16 mouse cellular contexts compared by ENCODE assay signal in genomic region chr11:118234929-118235328, GRCm38 (mm10). TPM values are rescaled to one million over a fixed set of nuclear protein-coding genes. Genes with fewer than 3 reads are reported as not detected.
DNase-seq lines count a peak whose midpoint lies in the region; ATAC-seq and TF ChIP-seq lines count a peak whose summit lies in the region.
"Had no signal": no experiment of that assay in that cellular context is flagged by ENCODE, and none has a peak within 500 bp of the region (broad histone marks: within the 10 kb centered on the region; RNA-seq: fewer than 3 reads in every experiment).

No protein-coding gene starts in this region.

- ATAC-seq in intestine, embryonic 16.5 days: no peak
- ATAC-seq in intestine, embryonic 15.5 days: no peak
- no peak for ATAC-seq in lung, embryonic 16.5 days (ENCODE audit: low read depth)
- ATAC-seq: forebrain, embryonic 14.5 days had no signal

- intact Hi-C loops in gastrocnemius, adult 2 months (cut with DNase I): no loop called here

- H3K36me3 ChIP-seq in intestine, embryonic 16.5 days (ENCODE audit: control insufficient read depth, insufficient read depth, low read length): no peaks in the 10 kb centered on the region
- no peaks in the 10 kb centered on the region for H3K36me3 ChIP-seq in intestine, embryonic 15.5 days
- H3K36me3 ChIP-seq in lung, embryonic 16.5 days (ENCODE audit: control insufficient read depth, insufficient read depth, low read length): no peaks in the 10 kb centered on the region
- H3K36me3 ChIP-seq in small intestine, adult 2 months (ENCODE audit: control insufficient read depth, insufficient read depth, low read length): no peaks in the 10 kb centered on the region
- H3K36me3 ChIP-seq: liver, embryonic 13.5 days; neural tube, embryonic 12.5 days had no signal

- peaks cover 28% of the 10 kb centered on the region for H3K4me1 ChIP-seq in intestine, embryonic 16.5 days (ENCODE audit: control insufficient read depth, insufficient read depth, low read length)
- peaks cover 24% of the 10 kb centered on the region for H3K4me1 ChIP-seq in intestine, embryonic 15.5 days (replicated peaks)
- H3K4me1 ChIP-seq in lung, embryonic 16.5 days (replicated peaks; ENCODE audit: control insufficient read depth, insufficient read depth, low read length): peaks cover 28% of the 10 kb centered on the region
- H3K4me1 ChIP-seq in small intestine, adult 2 months (ENCODE audit: control insufficient read depth, insufficient read depth, insufficient read length, low read length): peaks cover 16% of the 10 kb centered on the region

- no peaks in the 10 kb centered on the region for H3K27me3 ChIP-seq in intestine, embryonic 16.5 days (replicated peaks; ENCODE audit: control insufficient read depth, insufficient read depth, low read length)
- H3K27me3 ChIP-seq in intestine, embryonic 15.5 days (replicated peaks): no peaks in the 10 kb centered on the region
- no peaks in the 10 kb centered on the region for H3K27me3 ChIP-seq in lung, embryonic 16.5 days (ENCODE audit: control insufficient read depth, insufficient read depth, low read depth, low read length)
- no peaks in the 10 kb centered on the region for H3K27me3 ChIP-seq in small intestine, adult 2 months (ENCODE audit: control insufficient read depth, insufficient read depth, low read length)
- H3K27me3 ChIP-seq: liver, embryonic 13.5 days; neural tube, embryonic 12.5 days had no signal

- no peak overlapping the region for H3K9ac ChIP-seq in intestine, embryonic 16.5 days (ENCODE audit: low read depth, low read length)
- H3K9ac ChIP-seq in intestine, embryonic 15.5 days: no peak overlapping the region
- no peak overlapping the region for H3K9ac ChIP-seq in lung, embryonic 16.5 days (ENCODE audit: low read length)
- H3K9ac ChIP-seq: liver, embryonic 13.5 days; neural tube, embryonic 12.5 days had no signal

- H3K4me2 ChIP-seq in intestine, embryonic 16.5 days (ENCODE audit: low read depth, low read length): no peak overlapping the region
- H3K4me2 ChIP-seq in intestine, embryonic 15.5 days (replicated peaks): no peak overlapping the region
- H3K4me2 ChIP-seq in lung, embryonic 16.5 days (ENCODE audit: low read depth, low read length): no peak overlapping the region
- H3K4me2 ChIP-seq: liver, embryonic 13.5 days; neural tube, embryonic 12.5 days had no signal

- no peak for TF ChIP-seq POLR2A in small intestine, adult 2 months (IDR thresholded peaks at IDR 0.05; ENCODE audit: low read depth, low read length)

- no peak for TF ChIP-seq CTCF in gastrocnemius, adult 2 months (IDR thresholded peaks at IDR 0.05)
- no peak for TF ChIP-seq CTCF in small intestine, adult 2 months (IDR thresholded peaks at IDR 0.05; ENCODE audit: extremely low read depth, insufficient read length, insufficient replicate concordance, low read depth, low read length)

- no peak for DNase-seq in gastrocnemius, adult 2 months
- no peak for DNase-seq in gastrocnemius, adult 18-20 months (ENCODE audit: low spot score)
- DNase-seq in lung, postnatal 14 days: no peak
- DNase-seq in cerebellum, adult 11 months: no peak
- DNase-seq: cerebellum, adult 9-10 months; gastrocnemius, postnatal 36 days; liver, embryonic 13.5 days; midbrain, embryonic 14.5 days; retina, postnatal 1 day; thymus, postnatal 25 days had no signal

- WGBS in intestine, embryonic 16.5 days: 74% methylated on average over 7 of the region's 7 CpGs
- WGBS in intestine, embryonic 15.5 days: 79% methylated on average over 7 of the region's 7 CpGs
- 72% methylated on average over 7 of the region's 7 CpGs for WGBS in lung, embryonic 16.5 days
- WGBS in small intestine, adult 2 months: 85% methylated on average over 7 of the region's 7 CpGs

- peak overlapping the region; percentile 87 for H3K27ac ChIP-seq in gastrocnemius, adult 2 months
- H3K27ac ChIP-seq in intestine, embryonic 16.5 days (ENCODE audit: low read length): peak overlapping the region; percentile 20
- no peak overlapping the region for H3K27ac ChIP-seq in intestine, embryonic 15.5 days
- 0 out of 2 replicates have a peak overlapping the region, but pooled peaks have one; percentile 14 for H3K27ac ChIP-seq in lung, embryonic 16.5 days (ENCODE audit: low read length)
- peak overlapping the region; percentile 32 for H3K27ac ChIP-seq in small intestine, adult 2 months (ENCODE audit: insufficient read depth, low read depth, low read length)
- H3K27ac ChIP-seq: liver, embryonic 13.5 days; neural tube, embryonic 12.5 days had no signal

- H3K9me3 ChIP-seq in intestine, embryonic 16.5 days (ENCODE audit: control insufficient read depth, low read length): no peaks in the 10 kb centered on the region
- no peaks in the 10 kb centered on the region for H3K9me3 ChIP-seq in intestine, embryonic 15.5 days
- no peaks in the 10 kb centered on the region for H3K9me3 ChIP-seq in lung, embryonic 16.5 days (ENCODE audit: control insufficient read depth, low read length)
- H3K9me3 ChIP-seq: liver, embryonic 13.5 days; neural tube, embryonic 12.5 days had no signal

- H3K4me3 ChIP-seq in gastrocnemius, adult 2 months: peak overlapping the region; percentile 38
- H3K4me3 ChIP-seq in intestine, embryonic 16.5 days (ENCODE audit: low read length): no peak overlapping the region
- H3K4me3 ChIP-seq in intestine, embryonic 15.5 days (replicated peaks): no peak overlapping the region
- no peak overlapping the region for H3K4me3 ChIP-seq in lung, embryonic 16.5 days (ENCODE audit: low read length)
- H3K4me3 ChIP-seq in small intestine, adult 2 months (ENCODE audit: low read depth, low read length): no peak overlapping the region
- H3K4me3 ChIP-seq: liver, embryonic 13.5 days; neural tube, embryonic 12.5 days had no signal

RNA-seq across cellular contexts. Expression of gene Cyth1, which starts 13.5 kb away (rescaled TPM):
- 10 to 100 TPM; 28.6 to 49.6 TPM for total RNA-seq in gastrocnemius, adult 2 months (2021)
- 10 to 100 TPM; 38.4 to 40.3 TPM for total RNA-seq in gastrocnemius, adult 18-20 months (2021)
- polyA plus RNA-seq in intestine, embryonic 16.5 days (2015; fragmentation: Nextera tagmentation; extraction: Ambion mirVana): 9.6 and 9.8 TPM in 2 replicates
- 11.6 and 12.1 TPM in 2 replicates for polyA plus RNA-seq in intestine, embryonic 15.5 days (2015; fragmentation: Nextera tagmentation; extraction: Ambion mirVana)
- 14.1 and 14.4 TPM in 2 replicates for polyA plus RNA-seq in lung, embryonic 16.5 days (2015; fragmentation: Nextera tagmentation; extraction: Ambion mirVana)
- polyA plus RNA-seq in small intestine, adult 2 months (2012; rRNA removed): 8.5 and 19.6 TPM in 2 replicates

RNA-seq across cellular contexts. Expression of gene Usp36, which starts 55.1 kb away (rescaled TPM):
- total RNA-seq in gastrocnemius, adult 2 months (2021): 10 to 100 TPM; 15.7 to 17.4 TPM
- total RNA-seq in gastrocnemius, adult 18-20 months (2021): 10 to 100 TPM; 12.9 to 14.1 TPM
- 15.9 TPM in 2 replicates for polyA plus RNA-seq in intestine, embryonic 16.5 days (2015; fragmentation: Nextera tagmentation; extraction: Ambion mirVana)
- 16.8 and 19.7 TPM in 2 replicates for polyA plus RNA-seq in intestine, embryonic 15.5 days (2015; fragmentation: Nextera tagmentation; extraction: Ambion mirVana)
- polyA plus RNA-seq in lung, embryonic 16.5 days (2015; fragmentation: Nextera tagmentation; extraction: Ambion mirVana): 17.9 and 18.2 TPM in 2 replicates
- polyA plus RNA-seq in small intestine, adult 2 months (2012; rRNA removed): 10.8 and 11.5 TPM in 2 replicates
